Mouse (Mus musculus): ENCODE data around the gene Sf3b4.
A peak's percentile ranks its signal among the peaks of the same experiment; 100 is the strongest.
"Not testable (repeated sequence)": the region's sequence is repeated elsewhere in the genome, so short reads cannot be mapped to it uniquely, and the experiment has no call there.

Gene Sf3b4

DNA sequence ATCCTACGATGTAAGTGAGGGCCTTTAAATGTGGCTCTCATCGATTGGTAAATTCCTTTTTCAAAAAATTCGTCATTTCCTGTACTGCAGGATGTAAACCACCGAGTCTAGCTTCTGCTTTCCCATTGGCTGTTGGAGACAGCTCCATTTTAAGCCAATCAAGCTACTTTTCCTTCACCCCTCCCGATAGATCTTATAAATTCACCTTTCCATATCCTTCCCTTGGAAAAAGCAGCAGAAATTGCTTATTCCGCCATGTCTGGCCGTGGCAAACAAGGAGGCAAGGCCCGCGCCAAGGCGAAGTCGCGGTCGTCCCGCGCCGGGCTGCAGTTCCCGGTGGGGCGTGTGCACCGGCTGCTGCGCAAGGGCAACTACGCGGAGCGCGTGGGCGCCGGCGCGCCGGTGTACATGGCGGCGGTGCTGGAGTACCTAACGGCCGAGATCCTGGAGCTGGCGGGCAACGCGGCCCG is 47.6 kb downstream of the Sf3b4 start, which contains the start of the genes Bola1 and Hist2h2ab:
Gene Bola1 (minus strand): TSS at position 49 of the 470 bp plus-strand sequence.
Gene Hist2h2ab (plus strand): TSS at position 205 of the 470 bp plus-strand sequence.
- peak; percentile 82 for DNase-seq (ENCODE audit: extremely low spot score, low spot score)

DNA sequence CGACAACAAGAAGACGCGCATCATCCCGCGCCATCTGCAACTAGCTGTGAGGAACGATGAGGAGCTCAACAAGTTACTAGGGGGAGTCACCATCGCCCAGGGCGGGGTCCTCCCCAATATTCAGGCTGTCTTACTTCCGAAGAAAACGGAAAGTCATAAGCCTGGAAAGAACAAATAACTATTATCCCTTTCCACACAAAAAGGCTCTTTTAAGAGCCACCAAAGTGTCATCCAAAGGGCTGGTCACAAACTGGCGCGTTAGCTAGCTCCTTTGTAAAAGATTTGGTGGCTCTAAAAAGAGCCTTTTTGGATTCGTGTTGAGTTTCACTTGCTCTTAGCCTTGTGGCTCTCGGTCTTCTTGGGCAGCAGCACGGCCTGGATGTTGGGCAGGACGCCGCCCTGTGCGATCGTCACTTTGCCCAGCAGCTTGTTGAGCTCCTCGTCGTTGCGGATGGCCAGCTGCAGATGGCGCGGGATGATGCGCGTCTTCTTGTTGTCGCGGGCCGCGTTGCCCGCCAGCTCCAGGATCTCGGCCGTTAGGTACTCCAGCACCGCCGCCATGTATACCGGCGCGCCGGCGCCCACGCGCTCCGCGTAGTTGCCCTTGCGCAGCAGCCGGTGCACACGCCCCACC is 48.1 kb downstream of the Sf3b4 start:
- DNase-seq (ENCODE audit: extremely low spot score, low spot score) = not testable (repeated sequence)

DNA sequence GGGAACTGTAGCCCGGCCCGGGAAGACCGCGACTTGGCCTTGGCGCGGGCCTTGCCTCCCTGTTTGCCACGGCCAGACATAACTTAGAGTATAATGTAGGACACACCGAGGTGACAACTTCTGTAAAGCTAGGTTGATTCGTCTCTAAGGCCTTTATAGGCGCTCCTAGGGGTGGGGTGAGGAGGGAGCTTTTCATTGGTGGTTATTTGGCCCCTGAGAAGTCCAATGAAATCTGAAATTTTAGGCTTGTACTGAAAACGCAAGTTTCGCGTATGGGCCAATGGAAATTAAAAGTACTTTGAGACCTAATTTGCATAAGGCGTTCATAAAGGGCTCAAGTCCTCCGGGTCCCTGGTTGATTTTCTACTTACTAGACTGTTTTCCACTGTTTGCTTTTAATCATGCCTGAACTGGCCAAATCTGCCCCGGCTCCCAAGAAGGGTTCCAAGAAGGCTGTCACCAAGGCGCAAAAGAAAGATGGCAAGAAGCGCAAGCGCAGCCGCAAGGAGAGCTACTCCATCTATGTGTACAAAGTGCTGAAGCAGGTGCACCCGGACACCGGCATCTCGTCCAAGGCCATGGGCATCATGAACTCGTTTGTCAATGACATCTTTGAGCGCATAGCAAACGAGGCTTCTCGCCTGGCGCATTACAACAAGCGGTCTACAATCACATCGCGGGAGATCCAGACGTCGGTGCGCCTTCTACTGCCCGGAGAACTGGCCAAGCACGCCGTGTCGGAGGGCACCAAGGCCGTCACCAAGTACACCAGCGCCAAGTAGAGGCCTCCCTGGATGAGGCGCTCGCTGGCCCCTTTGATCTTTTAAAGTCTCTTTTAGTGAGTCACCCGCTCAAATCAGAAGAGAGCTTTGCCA is 48.9 kb downstream of the Sf3b4 start, which contains the start of the genes Hist2h2ac and Hist2h2be:
Gene Hist2h2ac (minus strand): TSS at position 116 of the 875 bp plus-strand sequence.
Gene Hist2h2be (plus strand): TSS at position 355 of the 875 bp plus-strand sequence.
- DNase-seq (ENCODE audit: extremely low spot score, low spot score) = peak; percentile 80

DNA sequence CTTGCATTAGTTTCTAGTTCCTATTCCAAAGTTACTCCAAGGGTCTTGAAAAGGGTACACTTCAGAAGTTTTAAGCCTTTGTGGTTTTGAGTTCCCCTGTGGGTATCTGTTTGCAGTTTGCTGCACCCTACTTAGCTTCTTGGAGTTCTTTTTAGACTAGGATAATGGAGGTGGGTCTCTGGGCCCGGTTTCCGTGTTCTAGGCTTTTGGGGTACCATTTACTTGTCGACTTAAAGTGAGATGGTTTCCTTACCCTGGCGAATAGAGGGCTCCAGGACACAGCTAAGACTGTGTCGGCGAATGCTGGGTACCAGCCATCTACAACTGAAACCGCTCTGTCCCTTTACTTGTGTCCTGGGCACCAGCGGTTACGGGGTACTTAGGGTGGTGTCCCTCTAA is 49.5 kb downstream of the Sf3b4 start:
- DNase-seq (ENCODE audit: extremely low spot score, low spot score) = no peak

DNA sequence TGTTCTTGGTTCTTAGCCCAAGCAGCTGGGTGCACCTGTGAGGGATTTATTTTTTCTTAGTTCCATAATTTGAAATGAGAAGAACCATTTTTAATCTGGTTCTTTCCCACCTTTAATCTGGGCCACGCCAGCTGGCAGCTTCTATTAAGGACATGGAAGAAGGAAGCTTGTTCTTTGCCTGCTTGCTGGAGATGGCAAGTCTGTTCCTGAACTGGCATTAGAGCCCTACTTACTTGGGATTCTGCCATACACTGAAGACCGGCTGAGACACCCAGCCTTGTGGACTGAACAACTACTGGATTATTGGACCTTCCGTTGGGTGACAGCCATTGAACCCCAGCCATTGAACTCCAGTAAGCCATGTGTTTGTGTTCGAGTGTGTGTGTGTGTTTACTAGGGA is 50.6 kb downstream of the Sf3b4 start:
- DNase-seq (ENCODE audit: extremely low spot score, low spot score) = no peak

DNA sequence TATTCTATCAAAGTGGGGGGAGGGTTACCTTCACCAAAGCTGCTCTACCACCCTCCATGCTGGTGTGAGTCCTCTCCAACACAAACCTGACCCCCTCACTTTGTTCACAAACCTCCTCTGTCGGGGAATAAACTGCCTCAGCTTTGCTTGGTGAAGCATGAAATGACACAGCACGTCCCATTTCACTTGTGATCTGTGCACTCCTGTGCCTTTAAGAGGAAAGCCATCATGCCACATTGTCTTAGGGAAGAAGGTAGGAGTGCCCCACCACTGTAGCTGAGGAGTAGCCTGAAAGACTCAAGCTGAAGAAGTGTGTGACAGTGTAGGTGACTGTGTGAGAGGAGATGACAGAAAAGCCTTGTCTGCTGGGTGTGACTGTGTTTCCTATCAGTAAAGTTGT is 53.3 kb downstream of the Sf3b4 start:
- DNase-seq (ENCODE audit: extremely low spot score, low spot score) = no peak

All from neural tube, embryonic 10.5 days (tissue).